Mouse (Mus musculus) c-Kit-positive CD71-negative TER-119-negative erythroid progenitor cells, embryonic 14.5 days (primary cell): ENCODE measurements around the gene 4932438H23Rik.

Experiments
- DNase-seq: peaks from one replicate; pipeline ENCODE4 v3.0.0-alpha.2; 2013; ENCODE audit warnings: low read depth

Gene 4932438H23Rik

GRCm38 (mm10) chr16:91057261-91057660 lies 37.7 kb downstream of the 4932438H23Rik start:
- no peak for DNase-seq

GRCm38 (mm10) chr16:91056043-91056821 lies 38.7 kb downstream of the 4932438H23Rik start:
- peak; percentile 44 for DNase-seq

- DNase-seq, result no peak
Observed at GRCm38 (mm10) chr16:91055150-91055549, 39.8 kb downstream of the 4932438H23Rik start.

- no peak for DNase-seq
Observed at GRCm38 (mm10) chr16:91053599-91053998, 41.3 kb downstream of the 4932438H23Rik start.

- peak; percentile 45 for DNase-seq
Observed at GRCm38 (mm10) chr16:91045511-91045910, 49.4 kb downstream of the 4932438H23Rik start.

GRCm38 (mm10) chr16:91044270-91045182 lies 50.4 kb downstream of the 4932438H23Rik start, which contains the start of gene Paxbp1:
Gene Paxbp1 (minus strand): TSS chr16:91044543.
- peak; percentile 99 for DNase-seq

- DNase-seq, result peak; percentile 51
Observed at GRCm38 (mm10) chr16:91043461-91044248, 51.3 kb downstream of the 4932438H23Rik start.

GRCm38 (mm10) chr16:91042640-91043039 lies 52.3 kb downstream of the 4932438H23Rik start:
- DNase-seq, result no peak

- DNase-seq, result no peak
Observed at GRCm38 (mm10) chr16:91035866-91036265, 59.1 kb downstream of the 4932438H23Rik start.

GRCm38 (mm10) chr16:91030751-91031150 lies 64.2 kb downstream of the 4932438H23Rik start:
- DNase-seq, result no peak

GRCm38 (mm10) chr16:91029901-91030300 lies 65.0 kb downstream of the 4932438H23Rik start:
- no peak for DNase-seq

- DNase-seq, result no peak
Observed at GRCm38 (mm10) chr16:91029161-91029743, 65.7 kb downstream of the 4932438H23Rik start.

GRCm38 (mm10) chr16:91026290-91026689 lies 68.6 kb downstream of the 4932438H23Rik start:
- no peak for DNase-seq

GRCm38 (mm10) chr16:91023384-91023783 lies 71.5 kb downstream of the 4932438H23Rik start:
- DNase-seq, result no peak

- DNase-seq, result no peak
Observed at GRCm38 (mm10) chr16:91020842-91021483, 74.0 kb downstream of the 4932438H23Rik start.

GRCm38 (mm10) chr16:91019476-91019875 lies 75.4 kb downstream of the 4932438H23Rik start:
- no peak for DNase-seq

GRCm38 (mm10) chr16:91015761-91016160 lies 79.2 kb downstream of the 4932438H23Rik start:
- no peak for DNase-seq

GRCm38 (mm10) chr16:91011847-91012246 lies 83.1 kb downstream of the 4932438H23Rik start:
- DNase-seq, result no peak

GRCm38 (mm10) chr16:91011021-91011683 lies 83.8 kb downstream of the 4932438H23Rik start, which contains the start of gene Synj1:
Gene Synj1 (minus strand): TSS chr16:91011308.
- DNase-seq, result peak; percentile 82

GRCm38 (mm10) chr16:91010581-91011020 lies 84.3 kb downstream of the 4932438H23Rik start:
- no peak for DNase-seq
